ENCODE assay signal across 5 mouse cellular contexts in the genomic region with DNA sequence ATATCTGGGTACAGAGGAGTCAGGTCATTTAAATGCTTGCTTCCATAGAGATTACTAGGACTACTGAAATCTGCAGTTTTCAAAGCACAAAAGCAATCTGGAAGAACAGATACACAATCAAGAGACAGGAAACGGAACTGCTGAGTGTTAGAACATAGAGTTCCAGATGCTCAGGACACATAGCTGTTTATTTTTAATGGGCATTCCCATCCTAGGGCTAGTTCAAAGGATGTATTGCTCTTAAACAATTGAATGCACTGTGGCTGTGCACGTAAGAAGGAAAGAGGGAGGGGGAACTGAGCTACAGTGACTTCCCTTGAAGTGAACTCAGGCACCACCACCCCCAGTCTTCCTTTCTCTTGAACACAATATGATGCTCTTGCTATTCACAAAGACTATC. TPM values are rescaled to one million over a fixed set of nuclear protein-coding genes. Genes with fewer than 3 reads are reported as not detected.
DNase-seq lines count a peak whose midpoint lies in the region; ATAC-seq and TF ChIP-seq lines count a peak whose summit lies in the region.
"Not testable (repeated sequence)": the region's sequence is repeated elsewhere in the genome, so short reads cannot be mapped to it uniquely, and the experiment has no call there.

No protein-coding gene starts in this region.

- not testable (repeated sequence) for H3K36me3 ChIP-seq in heart, embryonic 16.5 days (ENCODE audit: control insufficient read depth, insufficient read depth); liver, postnatal 0 days (replicated peaks; ENCODE audit: insufficient read depth, low read length); lung, embryonic 16.5 days (ENCODE audit: control insufficient read depth, insufficient read depth, low read length)

- H3K27me3 ChIP-seq in heart, embryonic 16.5 days (ENCODE audit: control insufficient read depth, insufficient read depth, low read length); liver, postnatal 0 days (ENCODE audit: insufficient read depth, low read length); lung, embryonic 16.5 days (ENCODE audit: control insufficient read depth, insufficient read depth, low read depth, low read length): not testable (repeated sequence)

- 47% methylated on average over 2 of the region's 2 CpGs for WGBS in heart, embryonic 16.5 days
- 54% methylated on average over 2 of the region's 2 CpGs for whole genome bisulfite sequencing in liver, postnatal 0 days (ENCODE audit: insufficient replicate concordance)
- WGBS in lung, embryonic 16.5 days: 32% methylated on average over 2 of the region's 2 CpGs

- TF ChIP-seq EP300 in liver, postnatal 0 days (IDR thresholded peaks at IDR 0.05; ENCODE audit: low read depth): not testable (repeated sequence)

- DNase-seq in kidney, postnatal 14 days: peak; percentile 4
- DNase-seq in liver, postnatal 0 days: not testable (repeated sequence)
- peak; percentile 26 for DNase-seq in lung, postnatal 25 days (ENCODE audit: low spot score)

- not testable (repeated sequence) for H3K4me3 ChIP-seq in heart, embryonic 16.5 days (ENCODE audit: low read length); liver, postnatal 0 days (ENCODE audit: low read depth, low read length); lung, embryonic 16.5 days (ENCODE audit: low read length)

- peak overlapping the region; percentile 35; the same call in 1 of the 2 replicates for H3K27ac ChIP-seq in heart, embryonic 16.5 days (ENCODE audit: low read length)
- not testable (repeated sequence) for H3K27ac ChIP-seq in liver, postnatal 0 days (ENCODE audit: low read depth); lung, embryonic 16.5 days (ENCODE audit: low read length)

- peak; percentile 52; the same call in 1 of the 2 replicates for ATAC-seq in heart, embryonic 16.5 days (replicated peaks; ENCODE audit: extremely low read depth, insufficient read depth, low FRiP score)
- ATAC-seq in liver, postnatal 0 days: peak; percentile 53; the same call in 1 of the 2 replicates
- ATAC-seq in lung, embryonic 16.5 days (ENCODE audit: low read depth): peak; percentile 49; the same call in 1 of the 2 replicates

- not testable (repeated sequence) for TF ChIP-seq CTCF in liver, postnatal 0 days (IDR thresholded peaks at IDR 0.05; ENCODE audit: low read depth)

- not testable (repeated sequence) for H3K9me3 ChIP-seq in heart, embryonic 16.5 days (replicated peaks; ENCODE audit: control insufficient read depth, low read length); liver, postnatal 0 days (ENCODE audit: low read length); lung, embryonic 16.5 days (ENCODE audit: control insufficient read depth, low read length)

- not testable (repeated sequence) for H3K4me2 ChIP-seq in heart, embryonic 16.5 days (ENCODE audit: low read depth, low read length); liver, postnatal 0 days (ENCODE audit: low read depth, low read length); lung, embryonic 16.5 days (ENCODE audit: low read depth, low read length)

- not testable (repeated sequence) for H3K9ac ChIP-seq in heart, embryonic 16.5 days (ENCODE audit: low read length); liver, postnatal 0 days (replicated peaks); lung, embryonic 16.5 days (ENCODE audit: low read length)

- H3K4me1 ChIP-seq in heart, embryonic 16.5 days (ENCODE audit: control insufficient read depth, insufficient read depth, low read length); liver, postnatal 0 days (ENCODE audit: insufficient read depth); lung, embryonic 16.5 days (replicated peaks; ENCODE audit: control insufficient read depth, insufficient read depth, low read length): not testable (repeated sequence)

RNA-seq across cellular contexts. Expression of gene Shroom2, which starts 58.5 kb away (rescaled TPM):
- 3.4 and 4.0 TPM in 2 replicates for polyA plus RNA-seq in heart, embryonic 16.5 days (2015; fragmentation: Nextera tagmentation; extraction: Ambion mirVana)
- polyA plus RNA-seq in liver, postnatal 0 days (2015; fragmentation: Nextera tagmentation; extraction: Ambion mirVana): 1.6 and 1.7 TPM in 2 replicates
- polyA plus RNA-seq in lung, embryonic 16.5 days (2015; fragmentation: Nextera tagmentation; extraction: Ambion mirVana): 7.2 and 8.5 TPM in 2 replicates
